Mouse (Mus musculus): ENCODE measurements at regions not wholly inside any gene's neighbourhood (a gene's known extent, or its start where the extent isn't known, plus 50 kb on each side); places are given as distances from the start of the nearest gene placed in this dataset.

DNA sequence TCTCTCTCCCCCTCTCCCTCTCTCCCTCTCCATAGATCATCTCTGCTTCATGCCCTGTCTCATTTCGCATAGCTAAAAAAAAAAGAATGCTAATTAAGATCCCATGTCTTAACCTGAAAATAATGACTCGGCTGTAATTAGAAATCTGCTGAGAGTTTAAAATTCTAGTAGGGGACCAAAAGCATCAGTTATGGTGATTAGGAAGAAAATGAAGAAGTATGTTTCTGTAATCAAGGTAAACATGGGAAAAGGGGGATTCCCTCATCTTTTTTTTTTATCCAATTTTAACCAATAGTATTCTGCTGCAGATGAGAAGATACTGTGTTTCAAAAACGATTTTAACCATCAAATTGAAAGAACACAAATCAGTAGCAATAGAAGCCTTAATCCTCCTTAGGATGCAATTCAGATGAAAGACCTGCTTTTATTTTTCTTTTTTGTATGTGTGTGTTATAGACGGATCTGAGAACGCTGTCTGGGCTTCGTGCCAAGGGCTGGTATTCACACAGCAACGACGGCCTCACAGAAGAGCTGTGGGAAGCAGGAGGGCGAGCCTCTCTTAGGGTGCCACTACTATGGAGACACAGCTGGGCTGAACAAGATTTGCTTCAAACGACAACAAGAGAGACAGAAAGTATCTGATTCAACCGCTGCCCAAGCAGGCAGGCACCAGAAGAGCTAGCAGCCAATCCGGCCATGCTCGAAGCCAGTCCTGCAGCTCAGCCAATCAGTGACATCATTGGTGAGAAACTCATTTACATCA lies 223.2 kb downstream of the Usp25 start:
- peak; percentile 56 for DNase-seq

DNA sequence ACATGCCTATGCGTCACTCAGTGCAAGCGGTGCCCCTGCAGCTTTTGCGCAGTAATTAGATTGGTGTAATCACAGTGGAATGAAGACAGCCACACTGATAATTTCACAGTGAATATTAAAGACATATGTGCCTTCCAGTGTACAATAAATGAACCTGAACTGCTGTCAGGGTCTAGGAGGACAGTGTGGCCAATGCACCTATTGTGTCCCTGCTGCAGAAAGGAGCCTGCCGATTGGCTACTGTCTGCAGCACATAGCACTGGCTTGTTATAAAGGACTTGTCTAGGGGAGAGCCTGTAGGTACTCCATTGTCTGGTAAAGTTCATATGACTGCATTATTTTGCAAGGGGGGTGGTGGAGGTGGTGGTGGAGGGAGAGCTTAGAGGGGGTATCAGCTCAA lies 222.5 kb downstream of the Usp25 start:
- no peak for DNase-seq

DNA sequence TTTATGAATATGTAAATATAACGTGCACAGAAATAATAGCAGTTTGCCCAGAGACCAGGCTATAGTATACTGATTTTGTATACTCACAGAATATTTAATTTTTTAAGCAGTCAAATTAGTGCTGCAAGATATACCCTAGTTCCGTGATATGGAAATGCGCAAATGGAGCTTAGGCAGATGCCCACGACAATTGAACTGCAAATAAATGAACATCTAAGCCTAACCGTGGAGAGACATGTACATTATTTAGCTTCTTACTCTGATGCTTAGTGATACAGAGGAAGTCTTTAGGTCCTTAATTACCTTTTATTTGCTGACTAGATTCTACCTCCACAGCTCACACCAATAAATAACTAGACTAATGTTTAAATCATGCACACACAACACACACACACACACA lies 221.9 kb downstream of the Usp25 start:
- no peak for DNase-seq
